Mouse (Mus musculus) limb, embryonic 10.5 days (tissue): ENCODE data around the gene 0610010K14Rik. TPM values are rescaled to one million over a fixed set of nuclear protein-coding genes. Genes with fewer than 3 reads are reported as not detected.

ENCODE experiments used
- DNase-seq: peaks from one replicate; pipeline ENCODE4 v3.0.0-alpha.2; 2017; ENCODE audit warnings: low spot score
- H3K27ac ChIP-seq: fragments of 300-500 bp; sonication (generic); 2 replicates; pipeline ENCODE4 v1.5.1; 2016; ENCODE audit warnings: mild to moderate bottlenecking
- H3K27me3 ChIP-seq: fragments of 300-500 bp; sonication (generic); 2 replicates; pipeline ENCODE4 v1.6.1; 2016; ENCODE audit warnings: low read depth, mild to moderate bottlenecking; ENCODE audit not compliant: poor library complexity, severe bottlenecking
- H3K36me3 ChIP-seq: fragments of 300-500 bp; sonication (generic); 2 replicates; pipeline ENCODE4 v1.6.1; 2016; ENCODE audit warnings: mild to moderate bottlenecking, moderate library complexity
- H3K4me1 ChIP-seq: fragments of 300-500 bp; sonication (generic); 2 replicates; pipeline ENCODE4 v1.6.1; 2016
- H3K4me3 ChIP-seq: fragments of 300-500 bp; sonication (generic); 2 replicates; pipeline ENCODE4 v1.5.1; 2016; ENCODE audit warnings: mild to moderate bottlenecking, moderate library complexity
- H3K9me3 ChIP-seq: fragments of 300-500 bp; sonication (generic); replicated peaks from 2 replicates; pipeline ENCODE4 v1.6.1; 2016; ENCODE audit warnings: mild to moderate bottlenecking
- WGBS: fragments of 180-500 bp; shearing (Covaris S2); methylation state at CpG from one replicate; pipeline ENCODE4 v1.1.7; 2016; 5-methylcytosine and 5-hydroxymethylcytosine counted together
- polyA plus RNA-seq: library from polyadenylated mRNA; unstranded; fragments of >200 nt; fragmentation: Nextera tagmentation; extraction: Ambion mirVana; gene quantifications from 2 replicates; pipeline ENCODE4 v1.2.1, GENCODE M21; 2016

Gene 0610010K14Rik
- polyA plus RNA-seq, 1 experiment from 2014 or later = 235 TPM

- no peaks in the 10 kb centered on the region for H3K9me3 ChIP-seq
- peak; percentile 91 for DNase-seq
- peaks cover 55% of the 10 kb centered on the region for H3K27me3 ChIP-seq
- peak overlapping the region; percentile 46 for H3K4me3 ChIP-seq
- peaks cover 14% of the 10 kb centered on the region for H3K36me3 ChIP-seq
- H3K4me1 ChIP-seq = peaks cover 75% of the 10 kb centered on the region
- WGBS = 2% methylated on average over 32 of the region's 32 CpGs
- peak overlapping the region; percentile 68 for H3K27ac ChIP-seq
Observed at GRCm38 (mm10) chr11:70230239-70230727, 7.4 kb downstream of the 0610010K14Rik start.

GRCm38 (mm10) chr11:70229260-70230010 is 8.3 kb downstream of the 0610010K14Rik start, which contains the start of gene Bcl6b:
Bcl6b (minus strand) TSS chr11:70229798.
- H3K4me3 ChIP-seq = peak within 1 kb of the TSS; percentile 46
- 2% methylated on average over 39 of the region's 39 CpGs for WGBS
- peak within 1 kb of the TSS; percentile 68 for H3K27ac ChIP-seq
- H3K4me1 ChIP-seq = peaks cover 72% of the 10 kb centered on the region
- H3K27me3 ChIP-seq = peaks cover 64% of the 10 kb centered on the region
- H3K9me3 ChIP-seq = no peaks in the 10 kb centered on the region
- peaks cover 6% of the 10 kb centered on the region for H3K36me3 ChIP-seq
- no peak for DNase-seq

GRCm38 (mm10) chr11:70228828-70229227 is 8.9 kb downstream of the 0610010K14Rik start:
- peak overlapping the region; percentile 58 for H3K27ac ChIP-seq
- under 1% methylated on average over 19 of the region's 19 CpGs for WGBS
- H3K36me3 ChIP-seq = no peaks in the 10 kb centered on the region
- H3K4me3 ChIP-seq = peak overlapping the region; percentile 46
- DNase-seq = peak; percentile 83
- peaks cover 70% of the 10 kb centered on the region for H3K27me3 ChIP-seq
- peaks cover 66% of the 10 kb centered on the region for H3K4me1 ChIP-seq
- H3K9me3 ChIP-seq = no peaks in the 10 kb centered on the region

GRCm38 (mm10) chr11:70227661-70228245 is 10.0 kb downstream of the 0610010K14Rik start:
- H3K27me3 ChIP-seq = peaks cover 75% of the 10 kb centered on the region
- H3K27ac ChIP-seq = peak overlapping the region; percentile 16; the same call in 1 of the 2 replicates
- H3K4me1 ChIP-seq = peaks cover 55% of the 10 kb centered on the region
- H3K4me3 ChIP-seq = peak overlapping the region; percentile 46
- no peaks in the 10 kb centered on the region for H3K36me3 ChIP-seq
- 89% methylated on average over 4 of the region's 4 CpGs for WGBS
- H3K9me3 ChIP-seq = no peaks in the 10 kb centered on the region
- no peak for DNase-seq

GRCm38 (mm10) chr11:70227126-70227525 is 10.6 kb downstream of the 0610010K14Rik start:
- Histone ChIP-seq H3K36me3 (no peaks in the 10 kb centered on the region), H3K27ac (peak overlapping the region; percentile 28; the same call in 1 of the 2 replicates), H3K4me1 (peaks cover 53% of the 10 kb centered on the region), H3K4me3 (peak overlapping the region; percentile 46), H3K9me3 (no peaks in the 10 kb centered on the region), H3K27me3 (peaks cover 81% of the 10 kb centered on the region)
- no peak for DNase-seq
- WGBS = 28% methylated on average over 5 of the region's 5 CpGs

GRCm38 (mm10) chr11:70226602-70226890 is 11.2 kb downstream of the 0610010K14Rik start:
- H3K27ac ChIP-seq = peak overlapping the region; percentile 28; the same call in 1 of the 2 replicates

GRCm38 (mm10) chr11:70225798-70226601 is 11.7 kb downstream of the 0610010K14Rik start:
- Histone ChIP-seq H3K4me3 (peak overlapping the region; percentile 46), H3K27ac (peak overlapping the region; percentile 28; the same call in 1 of the 2 replicates), H3K36me3 (no peaks in the 10 kb centered on the region), H3K27me3 (peaks cover 83% of the 10 kb centered on the region), H3K4me1 (peaks cover 59% of the 10 kb centered on the region), H3K9me3 (no peaks in the 10 kb centered on the region)
- peak; percentile 46 for DNase-seq
- 14% methylated on average over 27 of the region's 27 CpGs for WGBS

More at GRCm38 (mm10) chr11:70226602-70226890, 11.2 kb downstream of the 0610010K14Rik start:
- no peaks in the 10 kb centered on the region for H3K36me3 ChIP-seq
- no peaks in the 10 kb centered on the region for H3K9me3 ChIP-seq
- WGBS = 5% methylated on average over 18 of the region's 18 CpGs
- peaks cover 54% of the 10 kb centered on the region for H3K4me1 ChIP-seq
- peak overlapping the region; percentile 46 for H3K4me3 ChIP-seq
- DNase-seq = peak; percentile 49
- peaks cover 83% of the 10 kb centered on the region for H3K27me3 ChIP-seq

- Histone ChIP-seq H3K4me1 (peaks cover 58% of the 10 kb centered on the region), H3K27ac (no peak overlapping the region), H3K27me3 (peaks cover 69% of the 10 kb centered on the region), H3K36me3 (peaks cover under 1% of the 10 kb centered on the region; the same call in 1 of the 2 replicates), H3K9me3 (no peaks in the 10 kb centered on the region), H3K4me3 (no peak overlapping the region)
- WGBS = 86% methylated on average over 9 of the region's 9 CpGs
- no peak for DNase-seq
Observed at GRCm38 (mm10) chr11:70223724-70224123, 14.0 kb downstream of the 0610010K14Rik start.

GRCm38 (mm10) chr11:70221603-70222500 is 15.9 kb downstream of the 0610010K14Rik start:
- Histone ChIP-seq H3K27me3 (peaks cover 69% of the 10 kb centered on the region), H3K9me3 (no peaks in the 10 kb centered on the region), H3K27ac (peak overlapping the region; percentile 88), H3K4me3 (peak overlapping the region; percentile 62), H3K4me1 (peaks cover 50% of the 10 kb centered on the region), H3K36me3 (peaks cover 18% of the 10 kb centered on the region)
- no peak for DNase-seq
- WGBS = 12% methylated on average over 14 of the region's 14 CpGs

GRCm38 (mm10) chr11:70220731-70221602 is 16.7 kb downstream of the 0610010K14Rik start, which contains the start of gene Slc16a13:
Slc16a13 (minus strand) TSS chr11:70221064.
- under 1% methylated on average over 28 of the region's 28 CpGs for WGBS
- Histone ChIP-seq H3K4me3 (peak within 1 kb of the TSS; percentile 62), H3K27ac (peak within 1 kb of the TSS; percentile 88), H3K4me1 (peaks cover 41% of the 10 kb centered on the region), H3K27me3 (peaks cover 69% of the 10 kb centered on the region), H3K9me3 (no peaks in the 10 kb centered on the region), H3K36me3 (peaks cover 20% of the 10 kb centered on the region)
- DNase-seq = peak; percentile 92

GRCm38 (mm10) chr11:70220323-70220722 is 17.4 kb downstream of the 0610010K14Rik start:
- Histone ChIP-seq H3K9me3 (no peaks in the 10 kb centered on the region), H3K36me3 (peaks cover 20% of the 10 kb centered on the region), H3K27me3 (peaks cover 69% of the 10 kb centered on the region), H3K4me1 (peaks cover 43% of the 10 kb centered on the region), H3K27ac (peak overlapping the region; percentile 88), H3K4me3 (peak overlapping the region; percentile 62)
- WGBS = 3% methylated on average over 24 of the region's 24 CpGs
- DNase-seq = no peak
